Mouse (Mus musculus) ovary, postnatal 14 days (tissue): ENCODE measurements around the gene Capn13.
"Not testable (repeated sequence)": the region's sequence is repeated elsewhere in the genome, so short reads cannot be mapped to it uniquely, and the experiment has no call there.

Experiments
- DNase-seq: peaks from one replicate; pipeline ENCODE4 v3.0.0; 2022; ENCODE audit warnings: low spot score

Capn13 gene

DNA sequence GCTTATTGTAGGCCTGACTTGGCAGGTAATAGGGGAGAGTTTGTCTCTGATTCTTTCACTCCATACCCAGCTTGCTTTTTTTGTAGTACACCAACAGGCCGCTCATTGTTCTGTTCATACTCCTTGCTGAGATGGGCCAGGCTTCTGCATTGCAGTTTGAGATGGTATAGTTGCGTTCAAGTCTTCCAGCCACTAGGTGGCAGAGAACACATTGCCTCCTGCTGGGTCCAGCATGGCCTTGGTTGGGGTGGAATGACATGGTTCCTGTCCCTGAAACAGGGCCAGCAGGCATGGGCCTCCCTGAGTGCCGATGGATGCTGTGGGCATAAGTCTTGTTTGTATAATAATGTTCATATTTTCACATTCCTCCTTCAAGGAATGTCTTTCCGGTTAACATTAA lies 122.9 kb downstream of the Capn13 start:
- no peak for DNase-seq

DNA sequence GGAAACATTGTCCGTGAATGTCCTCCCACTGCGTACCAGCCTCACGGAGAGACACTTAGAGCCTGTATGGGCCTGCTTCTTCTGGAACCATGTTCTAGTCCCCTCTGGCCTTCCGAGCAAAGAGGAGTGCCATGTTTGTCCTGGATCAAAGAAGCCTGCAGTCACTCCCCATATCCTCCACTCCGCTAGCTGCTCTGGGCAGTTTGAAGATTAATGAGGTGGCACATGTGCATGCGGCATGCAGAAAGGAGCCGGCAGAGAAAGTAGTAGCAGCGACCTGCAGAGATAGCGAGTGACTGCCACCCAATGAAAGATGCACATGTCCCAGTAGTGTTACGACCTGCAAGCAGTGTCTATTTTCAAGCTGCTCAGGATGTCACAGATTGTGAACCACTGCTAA lies 125.6 kb downstream of the Capn13 start:
- DNase-seq: no peak

DNA sequence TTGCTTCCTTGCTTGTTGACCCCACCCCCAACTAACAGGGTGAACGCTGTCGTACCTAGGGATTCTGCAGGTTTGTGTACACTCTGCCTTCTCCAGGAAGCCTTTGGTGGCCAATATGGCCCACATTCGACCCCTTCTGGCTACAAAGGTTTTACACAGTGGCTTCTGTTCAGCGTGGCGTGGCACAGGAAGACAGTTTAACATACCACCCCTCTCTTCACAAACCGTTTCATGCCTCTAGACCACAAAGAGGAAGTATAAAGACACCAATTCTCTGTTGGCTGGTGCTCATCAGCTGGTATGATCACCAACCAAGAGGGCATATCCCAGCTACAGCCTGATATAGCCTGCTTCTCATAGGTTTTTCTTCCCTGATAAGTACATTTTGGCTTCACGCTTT lies 126.9 kb downstream of the Capn13 start:
- DNase-seq: no peak

DNA sequence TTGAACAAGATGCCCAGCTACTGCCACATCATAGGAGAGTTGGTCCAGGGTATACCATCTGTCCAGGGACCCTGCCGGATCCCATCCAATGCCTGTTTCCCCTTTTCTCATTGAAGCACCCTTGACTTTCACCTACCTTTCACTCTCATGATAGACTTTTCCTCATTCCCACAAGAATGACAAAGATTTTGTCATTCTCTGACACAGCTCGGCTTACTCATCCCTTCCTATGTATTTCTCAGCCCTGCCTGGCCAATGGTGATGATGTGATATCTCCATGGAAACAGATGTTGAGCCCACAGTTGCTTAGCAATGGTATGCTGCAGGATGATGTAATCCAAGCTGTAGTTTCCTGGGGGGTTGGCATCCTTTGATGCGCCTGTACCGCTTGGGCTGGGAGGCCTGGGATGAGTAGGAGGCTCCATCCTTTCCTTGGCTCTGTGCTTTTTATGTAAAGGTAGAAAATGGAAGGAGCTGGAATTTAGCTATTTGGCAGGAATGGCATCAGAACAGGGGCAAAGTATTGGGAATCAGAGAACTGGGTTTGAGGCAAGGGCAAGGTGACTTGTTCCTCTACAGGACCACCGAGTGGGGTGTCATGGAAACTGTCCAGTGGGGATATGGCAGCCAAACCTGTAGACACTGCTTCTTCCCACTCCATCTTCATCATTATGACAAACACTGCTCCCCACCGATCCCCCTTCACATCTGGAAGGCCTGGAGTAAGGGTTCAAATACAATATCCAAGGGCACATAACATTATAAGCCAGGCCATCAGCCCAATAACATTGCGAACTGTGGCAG lies 128.7 kb downstream of the Capn13 start:
- no peak for DNase-seq

DNA sequence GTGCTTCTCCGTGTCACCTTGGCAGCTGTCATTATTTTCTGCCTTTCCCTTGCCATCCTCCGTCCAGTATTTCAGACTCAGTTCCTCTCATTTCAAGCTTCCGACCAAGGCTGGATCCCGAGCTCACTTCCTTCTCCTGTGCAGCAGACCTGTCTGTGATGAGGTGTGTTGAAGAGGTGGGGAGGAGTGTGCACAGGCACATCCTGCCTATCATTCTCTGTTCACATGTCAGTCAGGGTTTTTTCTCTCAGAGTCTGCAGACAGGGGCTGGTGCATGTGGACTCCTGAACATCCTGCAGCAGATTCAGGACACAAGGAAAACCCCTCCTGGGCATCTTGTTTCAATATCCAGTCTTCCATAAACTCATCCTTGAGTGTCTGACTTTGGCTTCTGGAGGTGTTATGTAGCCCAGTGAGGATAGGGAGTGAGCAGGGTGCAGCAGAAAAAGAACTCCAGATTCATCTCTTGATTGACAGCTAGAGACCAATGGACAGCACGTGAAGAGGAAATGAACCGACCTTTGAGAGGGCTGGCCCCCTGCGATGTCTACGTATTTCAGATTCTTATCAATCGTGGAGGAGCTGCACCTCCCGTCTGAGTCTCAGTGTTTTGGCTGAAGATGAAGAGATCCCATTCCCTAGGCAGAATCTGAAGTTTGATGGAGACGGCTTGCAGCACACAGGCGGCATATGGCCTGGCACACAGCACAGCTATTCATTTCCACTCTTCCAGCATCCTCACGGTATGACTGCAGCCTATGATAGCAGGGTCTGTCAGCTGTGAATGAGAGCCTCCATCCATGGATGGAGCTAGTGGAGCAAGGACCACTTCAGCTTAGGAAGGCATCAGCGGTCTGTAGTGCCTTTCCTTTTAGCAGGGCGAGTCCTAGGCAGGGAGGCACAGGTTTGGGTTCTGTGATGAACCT lies 129.5 kb downstream of the Capn13 start:
- DNase-seq: no peak

DNA sequence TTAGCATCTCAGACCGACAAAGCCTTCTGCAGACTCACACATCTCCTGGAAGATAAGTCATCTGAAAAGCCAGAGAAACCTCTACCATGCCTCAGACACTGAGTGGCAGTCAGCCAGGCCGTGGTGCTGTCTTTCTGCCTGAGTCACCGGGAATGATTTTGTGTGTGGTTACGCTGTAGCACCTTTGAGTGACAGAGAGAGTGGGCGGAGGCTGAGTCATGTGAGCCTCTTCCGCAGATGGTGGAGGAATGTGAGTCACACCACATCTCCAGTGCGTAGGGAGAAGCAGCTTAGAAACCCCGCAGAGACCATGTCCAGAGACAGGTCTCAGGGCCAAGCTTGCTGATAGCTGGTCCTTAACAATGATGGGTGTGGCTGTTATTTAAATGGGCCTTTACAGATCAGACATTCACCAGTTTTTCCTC lies 137.6 kb downstream of the Capn13 start:
- DNase-seq: no peak

DNA sequence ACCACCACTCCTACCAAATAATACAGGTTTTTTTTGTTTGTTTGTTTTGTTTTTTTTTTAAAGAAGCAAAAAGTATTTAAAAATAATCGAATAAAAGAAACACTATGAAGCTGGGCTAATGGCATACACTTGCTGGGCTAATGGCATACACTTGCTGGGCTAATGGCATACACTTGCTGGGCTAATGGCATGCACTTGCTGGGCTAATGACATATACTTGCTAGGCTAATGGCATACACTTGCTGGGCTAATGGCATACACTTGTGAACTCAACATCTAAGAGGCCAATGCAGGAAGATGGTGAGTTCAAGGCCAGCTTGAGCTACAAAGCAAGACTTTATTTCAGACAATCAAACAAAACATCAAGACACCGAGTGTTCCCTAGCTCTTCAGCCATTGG lies 138.1 kb downstream of the Capn13 start:
- DNase-seq: no peak

DNA sequence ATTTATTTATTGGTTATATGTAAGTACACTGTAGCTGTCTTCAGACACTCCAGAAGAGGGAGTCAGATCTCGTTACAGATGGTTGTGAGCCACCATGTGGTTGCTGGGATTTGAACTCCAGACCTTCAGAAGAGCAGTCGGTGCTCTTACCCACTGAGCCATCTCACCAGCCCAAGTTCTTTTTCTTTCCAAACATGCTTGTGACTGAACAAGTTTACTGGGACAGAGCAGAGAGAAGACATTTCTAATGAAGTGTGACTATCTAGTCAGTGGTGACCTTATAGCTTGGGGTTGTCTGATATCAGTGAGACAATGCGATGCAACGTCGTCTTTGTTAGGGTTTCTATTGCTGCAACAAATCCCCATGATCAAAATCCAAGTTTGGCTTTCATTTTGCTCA lies 141.4 kb downstream of the Capn13 start:
- DNase-seq: not testable (repeated sequence)

DNA sequence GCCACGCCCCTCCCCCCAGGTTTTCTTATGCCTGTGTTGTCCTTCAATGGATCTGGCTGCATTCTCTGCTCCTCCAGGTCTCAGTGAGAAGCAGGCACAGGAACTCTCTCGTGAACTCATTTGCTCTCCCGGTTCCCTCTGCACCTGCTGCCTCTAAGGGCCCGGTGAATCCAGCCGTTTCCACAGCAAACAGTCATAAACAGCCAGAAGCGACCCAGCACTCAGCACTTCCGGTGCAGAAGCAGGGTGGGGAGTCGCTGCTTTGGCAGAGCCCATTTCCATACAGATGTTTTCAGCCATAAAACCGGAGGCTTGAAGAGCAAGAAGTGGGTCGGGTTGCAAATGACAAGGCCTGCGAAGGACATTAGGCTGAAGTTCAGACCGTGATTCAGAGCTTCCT lies 142.0 kb downstream of the Capn13 start:
- no peak for DNase-seq
